Mouse (Mus musculus): ENCODE results near the gene Ktn1.

DNA sequence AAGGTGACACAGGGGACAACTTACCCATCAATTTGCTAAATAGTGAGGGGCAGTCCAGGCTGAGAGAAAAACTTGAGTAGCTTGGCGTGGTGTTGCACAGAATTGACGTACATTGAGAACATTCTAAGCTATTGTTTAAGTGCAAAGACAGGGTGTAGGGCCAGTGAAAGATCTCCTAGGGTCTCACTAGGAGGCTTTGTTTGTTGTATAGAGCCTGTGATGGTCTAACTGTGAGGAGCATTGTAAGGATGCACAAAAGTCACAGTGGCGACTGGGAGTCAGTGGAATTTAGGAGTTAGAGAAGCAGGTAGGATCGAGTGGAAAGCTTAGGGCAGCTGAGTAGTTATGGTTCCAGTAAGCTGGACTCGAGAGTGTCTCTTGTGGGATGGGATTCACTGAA, 50.9 kb downstream of the Ktn1 start:
- TF ChIP-seq GATA1 (IDR thresholded peaks at IDR 0.05; ENCODE audit: borderline replicate concordance, low read length) (no peak), FLI1 (IDR thresholded peaks at IDR 0.05; ENCODE audit: low read length) (no peak)

Data from megakaryocyte, embryonic 14.5 days (primary cell).